Mouse (Mus musculus): Measurements from ENCODE around the gene Gba2.

Gba2 gene

GRCm38 (mm10) chr4:43581381-43581780 is 2.7 kb upstream of the Gba2 start:
- DNase-seq (ENCODE audit: low spot score in 2 of 2) = no peak

DNA sequence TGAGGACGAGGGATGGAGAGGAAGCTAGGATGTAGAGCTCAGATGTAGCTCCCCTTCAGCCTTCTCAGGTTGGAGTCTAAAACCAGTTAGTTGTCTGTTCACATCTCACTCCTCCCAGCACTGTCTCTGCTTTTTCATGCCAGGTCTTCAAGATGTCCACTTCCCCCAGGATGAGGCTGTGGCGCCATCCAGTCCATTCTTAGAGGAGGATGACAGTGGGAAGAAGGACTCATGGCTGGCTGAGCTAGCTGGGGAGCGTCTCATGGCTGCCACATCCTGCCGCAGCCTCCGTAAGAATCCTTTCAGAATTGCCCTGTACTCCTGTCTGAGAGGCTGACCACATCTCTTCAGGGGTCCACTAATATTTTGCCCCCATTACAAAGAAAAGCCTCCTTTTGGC is 2.0 kb upstream of the Gba2 start:
- DNase-seq (ENCODE audit: low spot score in 2 of 2) = no peak

DNA sequence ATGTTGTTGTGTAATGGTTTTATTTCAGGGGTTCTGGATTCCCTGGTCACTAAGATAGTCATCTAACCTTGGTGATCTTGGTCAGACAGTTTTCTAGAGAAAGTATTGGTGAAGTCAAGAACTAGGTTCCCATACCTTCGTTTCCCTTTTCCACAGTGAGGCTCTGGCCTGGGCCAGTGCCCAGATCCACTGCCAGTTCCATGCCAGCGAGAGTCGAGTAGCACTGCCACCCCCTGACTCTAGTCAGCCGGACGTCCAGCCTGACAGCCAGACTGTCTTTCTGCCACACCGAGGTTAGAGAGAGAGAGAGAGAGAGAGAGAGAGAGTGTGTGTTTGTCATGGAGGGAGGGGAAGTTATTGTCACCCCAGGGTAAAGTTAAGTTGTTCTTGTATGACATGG is 1.1 kb upstream of the Gba2 start:
- no peak for DNase-seq (ENCODE audit: low spot score in 2 of 2)

GRCm38 (mm10) chr4:43579256-43579655 is 583 bp upstream of the Gba2 start:
- no peak for DNase-seq (ENCODE audit: low spot score in 2 of 2)

- DNase-seq (ENCODE audit: low spot score in 2 of 2) = no peak
These were observed 1.3 kb downstream of the Gba2 start for GRCm38 (mm10) chr4:43577237-43577881.

DNA sequence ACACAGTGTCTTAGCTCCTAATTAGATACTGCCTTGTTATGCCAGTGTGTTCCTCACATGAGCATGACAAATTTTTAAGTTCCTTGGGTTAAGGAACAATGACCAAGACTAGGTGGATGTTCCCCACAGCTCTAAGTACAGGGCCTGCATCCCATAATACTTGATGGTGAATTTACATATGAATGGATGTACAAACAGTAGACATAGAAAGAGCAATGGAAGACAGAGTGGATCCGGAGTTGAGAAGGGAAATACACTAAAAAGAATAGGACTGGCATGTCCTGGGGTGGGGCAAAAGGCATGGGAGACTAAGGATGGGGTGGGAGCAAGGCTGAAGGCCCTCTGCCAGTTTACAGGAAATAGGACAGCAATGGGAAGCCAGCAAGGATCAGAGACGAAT is 3.3 kb downstream of the Gba2 start:
- no peak for DNase-seq (ENCODE audit: low spot score in 2 of 2)

- no peak for DNase-seq (ENCODE audit: low spot score in 2 of 2)
These were observed 5.1 kb downstream of the Gba2 start for GRCm38 (mm10) chr4:43573561-43573960.

- DNase-seq (ENCODE audit: low spot score in 2 of 2) = no peak
These were observed 7.2 kb downstream of the Gba2 start for GRCm38 (mm10) chr4:43571395-43572045.

DNA sequence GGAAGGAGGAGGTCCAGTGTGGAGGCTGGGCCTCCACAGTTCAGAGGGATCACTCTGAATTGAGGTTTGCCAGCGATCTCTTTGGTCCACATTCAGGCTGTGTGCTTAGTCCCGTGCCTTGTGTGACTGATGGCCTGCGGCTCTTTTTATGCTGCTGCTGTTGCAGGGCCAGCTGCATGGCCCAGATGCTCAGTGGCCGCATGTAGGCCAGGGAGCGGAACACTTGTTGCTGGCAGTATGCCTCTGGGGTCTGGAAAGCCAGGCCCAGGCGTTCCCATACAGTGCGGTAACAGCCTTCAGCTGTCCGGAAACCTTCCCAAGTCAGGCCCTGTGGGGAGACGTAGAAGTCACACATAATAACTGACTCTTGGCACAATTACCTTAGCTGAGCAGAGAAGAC is 11.5 kb downstream of the Gba2 start:
- no peak for DNase-seq (ENCODE audit: low spot score in 2 of 2)

DNA sequence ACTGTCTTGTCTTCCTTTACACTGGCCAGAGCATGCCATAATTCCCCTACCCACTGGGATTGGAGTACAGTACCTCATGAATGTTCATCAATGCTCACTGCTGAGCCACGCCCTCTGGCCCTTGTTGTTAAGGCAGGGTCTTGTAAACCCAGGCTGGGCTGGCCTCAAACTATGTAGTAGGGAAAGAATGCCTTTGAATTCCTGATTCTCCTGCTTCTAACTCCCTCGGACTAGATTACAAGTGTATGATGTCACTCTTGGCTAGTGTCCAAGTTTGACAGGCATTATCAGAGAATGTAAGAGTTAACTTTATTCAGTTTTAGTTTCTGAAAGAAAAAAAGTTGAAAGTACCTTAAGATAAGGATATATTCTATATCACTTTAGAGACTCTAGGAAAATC is 14.4 kb downstream of the Gba2 start:
- no peak for DNase-seq (ENCODE audit: low spot score in 2 of 2)

DNA sequence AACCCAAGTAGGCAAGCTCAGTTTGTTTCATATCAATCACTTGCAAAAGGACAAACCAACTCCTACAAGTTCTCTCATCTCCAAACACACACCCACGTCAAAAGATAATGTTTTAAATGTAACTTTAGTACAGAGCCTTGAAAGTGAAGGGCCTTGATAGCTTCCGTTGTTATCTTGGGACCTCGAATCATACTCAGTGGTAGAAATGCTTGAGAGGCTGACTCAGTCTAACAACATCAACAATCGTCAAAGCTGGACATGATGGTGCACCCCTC is 15.1 kb downstream of the Gba2 start:
- DNase-seq (ENCODE audit: low spot score in 2 of 2) = no peak

- no peak for DNase-seq (ENCODE audit: low spot score in 2 of 2)
These were observed 15.7 kb downstream of the Gba2 start for GRCm38 (mm10) chr4:43562769-43563600.

DNA sequence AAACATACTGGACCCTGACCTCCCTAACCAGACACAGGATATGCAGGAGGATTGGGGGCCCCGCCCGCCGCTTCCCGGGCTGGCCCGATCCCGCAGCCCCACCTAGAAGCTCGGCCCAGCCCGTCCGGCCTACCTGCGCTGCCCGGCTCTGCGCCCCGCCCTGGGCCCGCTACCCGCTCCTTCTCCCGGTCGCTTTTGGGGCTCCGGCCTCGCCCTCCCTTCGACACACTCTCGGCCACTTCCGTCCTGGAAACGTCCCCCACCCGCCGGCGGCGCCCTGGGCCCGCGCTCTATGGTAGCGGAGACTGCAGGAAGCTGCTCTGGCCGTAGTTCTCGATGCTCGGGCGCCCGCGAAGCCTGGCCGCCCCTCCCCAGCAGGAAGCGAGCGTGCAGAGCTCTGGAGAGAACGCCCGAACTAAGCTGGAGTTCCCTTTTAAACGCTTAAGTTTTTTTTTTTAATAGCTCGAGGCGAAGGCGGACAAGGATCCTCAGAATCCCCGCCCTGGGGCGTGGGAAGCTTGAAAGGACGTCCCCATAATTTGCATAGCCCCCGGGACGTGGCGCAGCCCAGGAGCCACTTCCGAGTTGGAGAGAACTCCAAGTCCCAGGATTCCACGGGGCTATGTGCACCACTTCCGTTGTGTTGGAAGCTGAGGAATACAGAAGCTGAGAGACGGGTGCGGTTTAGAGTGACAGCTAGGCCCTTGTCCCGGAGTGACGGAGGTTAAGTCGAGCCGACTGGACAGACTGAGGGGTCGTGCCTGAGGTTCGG is 16.5 kb downstream of the Gba2 start, which contains the start of the genes Creb3 and Tln1:
TSS of gene Creb3 (plus strand) at position 336 of the 772 bp plus-strand sequence.
TSS of gene Tln1 (minus strand) at position 695 of the 772 bp plus-strand sequence.
- peak; percentile 96 to 98 for DNase-seq (ENCODE audit: low spot score in 2 of 2)

DNA sequence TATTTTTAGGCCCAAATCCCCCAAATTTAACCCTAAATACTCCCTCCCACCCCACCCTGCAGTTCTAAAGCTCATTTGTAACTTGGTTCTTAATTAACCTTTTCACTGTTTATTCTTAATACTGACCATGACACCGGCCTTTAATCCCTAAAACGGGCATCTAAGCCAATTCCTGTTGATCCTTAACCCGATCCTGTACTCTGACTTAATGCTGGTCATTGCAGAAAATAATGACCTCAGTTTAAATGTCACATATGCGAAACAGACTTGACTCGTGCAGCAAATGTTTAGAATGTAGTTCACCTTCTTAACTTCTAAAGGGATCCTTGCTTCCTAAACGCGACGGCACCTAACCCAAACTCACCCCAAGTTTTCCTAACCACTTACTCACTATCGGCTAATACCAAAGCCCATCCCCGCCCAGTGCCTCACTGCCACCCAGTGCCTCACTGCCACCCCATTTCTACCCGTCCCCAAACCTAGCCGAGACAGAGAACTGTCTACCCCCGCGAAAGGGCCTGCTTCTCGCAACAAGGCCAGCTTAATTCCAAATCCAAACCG is 17.2 kb downstream of the Gba2 start:
- DNase-seq (ENCODE audit: low spot score in 2 of 2) = no peak

DNA sequence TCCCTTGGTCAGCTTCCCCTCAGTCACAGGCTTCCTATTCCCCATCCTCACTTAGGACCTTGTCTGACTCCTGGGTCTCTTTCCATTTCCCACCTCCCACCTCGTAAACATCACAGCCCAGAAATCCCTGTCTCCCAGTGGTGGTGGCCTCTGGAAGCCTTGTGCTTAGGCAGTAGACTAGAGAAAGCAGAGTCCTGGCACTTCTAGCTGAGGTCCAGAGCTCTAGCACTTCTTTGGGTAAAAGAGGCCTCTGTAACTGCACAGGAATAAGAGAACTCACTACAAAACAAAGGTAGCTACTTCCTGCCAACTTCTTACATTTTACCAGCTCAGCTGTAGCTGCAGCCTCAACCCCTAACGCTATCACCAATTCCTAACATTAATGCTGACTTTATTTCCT is 17.7 kb downstream of the Gba2 start:
- no peak for DNase-seq (ENCODE audit: low spot score in 2 of 2)

GRCm38 (mm10) chr4:43560243-43560611 is 18.4 kb downstream of the Gba2 start:
- DNase-seq (ENCODE audit: low spot score in 2 of 2) = no peak

DNA sequence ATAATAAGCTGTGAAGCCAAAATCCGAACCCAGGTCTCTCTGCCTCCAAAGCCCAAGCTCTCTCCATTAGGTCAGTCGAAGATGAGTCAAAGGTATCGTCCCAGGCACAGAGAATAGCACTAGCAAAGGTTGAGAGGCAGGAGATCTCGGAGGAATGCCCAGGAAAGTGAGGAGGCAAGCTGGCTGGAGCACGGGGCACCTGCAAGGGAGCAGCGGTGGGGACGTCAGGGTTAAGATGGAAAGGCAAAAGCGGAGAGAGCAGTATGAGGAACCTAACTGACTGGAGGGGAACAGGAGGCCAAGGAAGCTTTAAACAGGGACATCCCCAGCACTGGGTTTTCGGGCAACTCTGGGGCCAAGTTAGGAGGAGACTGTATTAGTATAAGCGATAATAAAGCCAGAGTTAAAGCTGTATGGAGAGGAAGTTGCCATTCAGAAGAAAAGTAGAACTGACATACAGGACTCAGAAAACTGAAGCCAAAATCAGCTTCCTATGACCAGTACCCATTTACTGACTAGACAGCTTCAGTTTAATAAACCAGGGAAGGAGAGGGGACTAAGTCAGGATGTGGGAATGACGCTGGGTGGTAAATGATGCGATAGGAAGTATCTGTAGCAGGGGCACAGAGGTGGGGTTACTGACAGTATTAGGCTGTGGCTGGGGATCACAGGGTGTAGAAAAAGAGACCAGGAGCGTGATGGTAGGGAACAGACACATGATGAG is 19.0 kb downstream of the Gba2 start:
- no peak for DNase-seq (ENCODE audit: low spot score in 2 of 2)

DNA sequence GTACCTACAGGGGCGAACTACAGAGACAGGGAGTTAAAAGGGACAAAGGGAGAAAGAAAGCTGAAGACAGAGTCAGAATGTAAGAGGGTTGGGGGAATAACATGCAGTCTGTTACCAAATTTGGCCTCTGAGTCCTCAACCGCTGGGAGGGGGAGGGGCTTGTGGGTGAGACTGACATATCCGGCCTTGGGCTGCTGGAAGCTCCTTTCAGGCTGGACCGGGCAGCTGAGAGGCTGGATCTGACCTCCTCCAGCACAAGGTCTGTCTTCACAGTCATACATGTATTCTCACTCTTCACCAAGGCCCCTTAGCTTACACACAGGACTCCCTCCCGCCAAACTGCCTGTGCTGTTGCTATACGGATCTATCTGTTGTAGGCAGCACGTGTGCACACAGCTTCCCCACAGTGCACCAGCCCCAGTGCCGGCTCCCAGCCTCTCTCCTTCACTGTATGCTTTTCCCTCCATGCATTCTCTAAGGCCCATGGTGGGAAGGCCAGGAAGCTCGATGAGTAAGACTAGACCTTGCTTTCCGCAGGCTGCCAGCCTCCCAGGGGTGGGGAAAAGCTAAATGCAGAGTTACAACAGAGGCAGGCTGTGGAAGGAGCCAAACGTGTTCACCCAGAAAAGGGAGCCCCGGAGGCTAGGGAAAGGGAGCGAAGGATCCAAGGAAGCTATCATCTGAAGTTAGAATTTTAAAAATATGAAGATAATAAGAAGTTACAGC is 19.9 kb downstream of the Gba2 start:
- DNase-seq (ENCODE audit: low spot score in 2 of 2) = peak in 1 of 2 experiments; percentile 39

- no peak for DNase-seq (ENCODE audit: low spot score in 2 of 2)
These were observed 20.5 kb downstream of the Gba2 start for GRCm38 (mm10) chr4:43558028-43558630.

DNA sequence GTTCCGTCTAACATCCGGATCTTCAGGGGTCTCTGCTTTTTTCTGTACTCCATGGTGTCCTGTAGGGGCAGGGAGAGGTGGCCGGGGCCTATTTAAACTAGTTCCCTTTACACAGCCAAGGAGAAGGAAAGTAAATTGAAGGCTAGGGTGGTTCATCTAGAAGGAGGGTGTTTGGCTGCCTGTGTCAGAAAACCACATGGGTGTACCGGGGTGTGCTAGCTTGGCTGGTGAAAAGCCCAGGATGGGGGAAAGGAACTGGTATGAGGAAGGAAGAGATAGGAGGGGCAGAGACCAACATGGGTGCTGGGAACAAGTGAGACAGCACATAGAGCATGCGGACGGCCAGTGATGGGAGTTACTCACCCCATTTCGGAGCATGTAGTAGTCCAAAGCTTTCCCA is 22.7 kb downstream of the Gba2 start:
- DNase-seq (ENCODE audit: low spot score in 2 of 2) = no peak

All from right cerebral cortex, adult 2 months (tissue).